Mouse (Mus musculus) embryonic facial prominence, embryonic 12.5 days (tissue): ENCODE measurements around the gene Ecm2. TPM values are rescaled to one million over a fixed set of nuclear protein-coding genes. Genes with fewer than 3 reads are reported as not detected.

Experiments used
- ATAC-seq: fragments of 200-750 bp; cut with Nextera tagmentation; 2 replicates; pipeline ENCODE4 v1.8.0; 2017; ENCODE audit not compliant: insufficient number of reproducible peaks, insufficient read depth, low FRiP score, low TSS enrichment
- H3K27ac ChIP-seq: fragments of 300-500 bp; sonication (generic); 2 replicates; pipeline ENCODE4 v1.5.1; 2016; ENCODE audit warnings: mild to moderate bottlenecking
- H3K27me3 ChIP-seq: fragments of 300-500 bp; sonication (generic); 2 replicates; pipeline ENCODE4 v1.6.1; 2016; ENCODE audit warnings: mild to moderate bottlenecking, moderate library complexity
- H3K36me3 ChIP-seq: fragments of 300-500 bp; sonication (generic); 2 replicates; pipeline ENCODE4 v1.6.1; 2016; ENCODE audit warnings: mild to moderate bottlenecking
- H3K4me1 ChIP-seq: fragments of 300-500 bp; sonication (generic); 2 replicates; pipeline ENCODE4 v1.6.1; 2016
- H3K4me2 ChIP-seq: fragments of 300-500 bp; sonication (generic); replicated peaks from 2 replicates; pipeline ENCODE4 v1.6.1; 2016; ENCODE audit warnings: mild to moderate bottlenecking, moderate library complexity
- H3K4me3 ChIP-seq: fragments of 300-500 bp; sonication (generic); 2 replicates; pipeline ENCODE4 v1.5.1; 2016; ENCODE audit warnings: mild to moderate bottlenecking
- H3K9ac ChIP-seq: fragments of 300-500 bp; sonication (generic); 2 replicates; pipeline ENCODE4 v1.6.1; 2016; ENCODE audit warnings: mild to moderate bottlenecking, moderate library complexity
- H3K9me3 ChIP-seq: fragments of 300-500 bp; sonication (generic); 2 replicates; pipeline ENCODE4 v1.6.1; 2016; ENCODE audit warnings: mild to moderate bottlenecking, moderate library complexity
- WGBS: fragments of 180-500 bp; shearing (Covaris S2); methylation state at CpG from one replicate; pipeline ENCODE4 v1.1.7; 2016; 5-methylcytosine and 5-hydroxymethylcytosine counted together
- polyA plus RNA-seq: library from polyadenylated mRNA; unstranded; fragments of >200 nt; fragmentation: Nextera tagmentation; extraction: Ambion mirVana; gene quantifications from 2 replicates; pipeline ENCODE4 v1.2.1, GENCODE M21; 2016

Gene Ecm2
- polyA plus RNA-seq, 1 experiment from 2014 or later: 0.64 TPM

- Histone ChIP-seq H3K9ac (no peak overlapping the region), H3K36me3 (no peaks in the 10 kb centered on the region), H3K4me3 (no peak overlapping the region), H3K4me2 (no peak overlapping the region), H3K27ac (no peak overlapping the region), H3K27me3 (no peaks in the 10 kb centered on the region), H3K4me1 (no peaks in the 10 kb centered on the region), H3K9me3 (no peaks in the 10 kb centered on the region)
- ATAC-seq: no peak
- 78% methylated on average over 1 of the region's 1 CpGs for WGBS
Measured at GRCm38 (mm10) chr13:49556924-49557323, 52.3 kb downstream of the Ecm2 start.

GRCm38 (mm10) chr13:49559185-49559584 is 54.6 kb downstream of the Ecm2 start:
- no peaks in the 10 kb centered on the region for H3K9me3 ChIP-seq
- no peak for ATAC-seq
- no peaks in the 10 kb centered on the region for H3K4me1 ChIP-seq
- H3K36me3 ChIP-seq: no peaks in the 10 kb centered on the region
- H3K4me3 ChIP-seq: no peak overlapping the region
- no peak overlapping the region for H3K9ac ChIP-seq
- no peak overlapping the region for H3K27ac ChIP-seq
- no peak overlapping the region for H3K4me2 ChIP-seq
- H3K27me3 ChIP-seq: no peaks in the 10 kb centered on the region
- 38% methylated on average over 2 of the region's 2 CpGs for WGBS

GRCm38 (mm10) chr13:49560886-49561285 is 56.3 kb downstream of the Ecm2 start:
- ATAC-seq: no peak
- Histone ChIP-seq H3K27ac (no peak overlapping the region), H3K4me1 (no peaks in the 10 kb centered on the region), H3K4me3 (no peak overlapping the region), H3K36me3 (no peaks in the 10 kb centered on the region; the same call in 1 of the 2 replicates), H3K9me3 (no peaks in the 10 kb centered on the region), H3K27me3 (no peaks in the 10 kb centered on the region), H3K4me2 (no peak overlapping the region), H3K9ac (no peak overlapping the region)
- 62% methylated on average over 2 of the region's 2 CpGs for WGBS

- no peaks in the 10 kb centered on the region for H3K9me3 ChIP-seq
- no peak overlapping the region for H3K9ac ChIP-seq
- H3K4me1 ChIP-seq: no peaks in the 10 kb centered on the region
- 74% methylated on average over 1 of the region's 1 CpGs for WGBS
- no peak overlapping the region for H3K27ac ChIP-seq
- no peak overlapping the region for H3K4me2 ChIP-seq
- no peak for ATAC-seq
- H3K36me3 ChIP-seq: no peaks in the 10 kb centered on the region; the same call in 1 of the 2 replicates
- no peak overlapping the region for H3K4me3 ChIP-seq
- no peaks in the 10 kb centered on the region for H3K27me3 ChIP-seq
Measured at GRCm38 (mm10) chr13:49564347-49564746, 59.7 kb downstream of the Ecm2 start.

GRCm38 (mm10) chr13:49570371-49570770 is 65.8 kb downstream of the Ecm2 start:
- no peak overlapping the region for H3K27ac ChIP-seq
- H3K4me3 ChIP-seq: no peak overlapping the region
- ATAC-seq: no peak
- H3K4me2 ChIP-seq: no peak overlapping the region
- H3K4me1 ChIP-seq: 0 out of 2 replicates have a peak, but pooled peaks cover 3% of the 10 kb centered on the region
- WGBS: 78% methylated on average over 3 of the region's 3 CpGs
- H3K9me3 ChIP-seq: no peaks in the 10 kb centered on the region
- no peaks in the 10 kb centered on the region for H3K27me3 ChIP-seq
- H3K9ac ChIP-seq: no peak overlapping the region
- H3K36me3 ChIP-seq: no peaks in the 10 kb centered on the region; the same call in 1 of the 2 replicates

- Histone ChIP-seq H3K27ac (no peak overlapping the region), H3K27me3 (no peaks in the 10 kb centered on the region)
- 70% methylated on average over 2 of the region's 2 CpGs for WGBS
Measured at GRCm38 (mm10) chr13:49571418-49571817, 66.8 kb downstream of the Ecm2 start.

GRCm38 (mm10) chr13:49581541-49582530 is 77.2 kb downstream of the Ecm2 start, which contains the start of gene Omd:
Gene Omd, plus strand, starts transcription at chr13:49582462.
- ATAC-seq: 0 out of 2 replicates have a peak, but pooled peaks have one; percentile 69
- Histone ChIP-seq H3K9me3 (no peaks in the 10 kb centered on the region), H3K27me3 (no peaks in the 10 kb centered on the region), H3K9ac (no peak within 1 kb of the TSS), H3K27ac (peak within 1 kb of the TSS; percentile 92), H3K4me1 (peaks cover 9% of the 10 kb centered on the region; the same call in 1 of the 2 replicates), H3K36me3 (no peaks in the 10 kb centered on the region), H3K4me2 (peak within 1 kb of the TSS; percentile 11; the same call in 1 of the 2 replicates), H3K4me3 (no peak within 1 kb of the TSS)
- WGBS: 28% methylated on average over 8 of the region's 8 CpGs

More at GRCm38 (mm10) chr13:49571418-49571817, 66.8 kb downstream of the Ecm2 start:
- ATAC-seq: no peak
- H3K36me3 ChIP-seq: no peaks in the 10 kb centered on the region
- no peaks in the 10 kb centered on the region for H3K9me3 ChIP-seq
- 0 out of 2 replicates have a peak, but pooled peaks cover 3% of the 10 kb centered on the region for H3K4me1 ChIP-seq
- H3K4me2 ChIP-seq: no peak overlapping the region
- H3K4me3 ChIP-seq: no peak overlapping the region
- H3K9ac ChIP-seq: no peak overlapping the region

Other genes starting within 250 kb of the Ecm2 start
- 1.2 and 1.5 TPM in 2 replicates for gene Fgd3, start 184.5 kb upstream of the Ecm2 start, polyA plus RNA-seq
- 42.0 and 42.3 TPM in 2 replicates for gene Bicd2, start 163.2 kb upstream of the Ecm2 start, polyA plus RNA-seq
- gene Ippk, start 83.6 kb upstream of the Ecm2 start, polyA plus RNA-seq: 14.0 and 15.8 TPM in 2 replicates
- gene Tes3-ps, start 11.5 kb upstream of the Ecm2 start, polyA plus RNA-seq: 1.3 and 1.4 TPM in 2 replicates
- 14.6 and 16.6 TPM in 2 replicates for gene Aspn, start 39.6 kb downstream of the Ecm2 start, polyA plus RNA-seq
- gene Omd, start 77.7 kb downstream of the Ecm2 start, polyA plus RNA-seq: 2.5 and 2.8 TPM in 2 replicates
- 56.6 and 64.5 TPM in 2 replicates for gene Ogn, start 103.2 kb downstream of the Ecm2 start, polyA plus RNA-seq
- 26.9 and 29.2 TPM in 2 replicates for gene Cenpp, start 148.0 kb downstream of the Ecm2 start, polyA plus RNA-seq
- gene Nol8, start 148.3 kb downstream of the Ecm2 start, polyA plus RNA-seq: 20.0 and 22.8 TPM in 2 replicates
- 70.9 and 80.7 TPM in 2 replicates for gene Iars, start 177.3 kb downstream of the Ecm2 start, polyA plus RNA-seq